Mouse (Mus musculus): ENCODE measurements around the gene Rapgef3.
A peak's percentile ranks its signal among the peaks of the same experiment; 100 is the strongest.

- no peak for TF ChIP-seq POLR2A (IDR thresholded peaks at IDR 0.05; ENCODE audit: borderline replicate concordance, insufficient read depth, low read length)
- TF ChIP-seq CTCF (IDR thresholded peaks at IDR 0.05; ENCODE audit: borderline replicate concordance, insufficient read depth, low read depth, low read length) = 0 out of 2 replicates have a peak, but pooled peaks have one; percentile 0
These were observed 44.0 kb downstream of the Rapgef3 start for GRCm38 (mm10) chr15:97723536-97724345.
